Mouse (Mus musculus): ENCODE data around the gene Pzp. TPM values are rescaled to one million over a fixed set of nuclear protein-coding genes. Genes with fewer than 3 reads are reported as not detected.

The Pzp gene
- polyA plus RNA-seq, 1 experiment from 2014 or later, result not detected

Other genes with a start within 250 kb of the Pzp start
- gene Tead4, start 225.9 kb downstream of the Pzp start, polyA plus RNA-seq (2016; fragmentation: Nextera tagmentation; extraction: Ambion mirVana), result 2.4 and 3.6 TPM in 2 replicates
- 29.1 and 29.3 TPM in 2 replicates for gene Tulp3, start 170.9 kb downstream of the Pzp start, polyA plus RNA-seq (2016; fragmentation: Nextera tagmentation; extraction: Ambion mirVana)
- gene Rhno1, start 163.8 kb downstream of the Pzp start, polyA plus RNA-seq (2016; fragmentation: Nextera tagmentation; extraction: Ambion mirVana), result 160 and 166 TPM in 2 replicates
- 43.8 and 45.1 TPM in 2 replicates for gene Foxm1, start 163.8 kb downstream of the Pzp start, polyA plus RNA-seq (2016; fragmentation: Nextera tagmentation; extraction: Ambion mirVana)
- 0.42 and 0.85 TPM in 2 replicates for gene Tex52, start 151.3 kb downstream of the Pzp start, polyA plus RNA-seq (2016; fragmentation: Nextera tagmentation; extraction: Ambion mirVana)
- gene Gm44596, start 151.2 kb downstream of the Pzp start, polyA plus RNA-seq (2016; fragmentation: Nextera tagmentation; extraction: Ambion mirVana), result not detected in 2 replicates
- 3.6 and 3.7 TPM in 2 replicates for gene Nrip2, start 127.4 kb downstream of the Pzp start, polyA plus RNA-seq (2016; fragmentation: Nextera tagmentation; extraction: Ambion mirVana)
- gene Itfg2, start 101.8 kb downstream of the Pzp start, polyA plus RNA-seq (2016; fragmentation: Nextera tagmentation; extraction: Ambion mirVana), result 38.4 and 40.0 TPM in 2 replicates
- 502 TPM in 2 replicates for gene Fkbp4, start 88.0 kb downstream of the Pzp start, polyA plus RNA-seq (2016; fragmentation: Nextera tagmentation; extraction: Ambion mirVana)
- 0.59 and 0.65 TPM in 2 replicates for gene A2ml1, start 54.9 kb upstream of the Pzp start, polyA plus RNA-seq (2016; fragmentation: Nextera tagmentation; extraction: Ambion mirVana)
- gene Klrb1a, start 96.8 kb upstream of the Pzp start, polyA plus RNA-seq (2016; fragmentation: Nextera tagmentation; extraction: Ambion mirVana), result not detected in 2 replicates
- not detected in 2 replicates for gene Clec2h, start 135.7 kb upstream of the Pzp start, polyA plus RNA-seq (2016; fragmentation: Nextera tagmentation; extraction: Ambion mirVana)
- gene Klrb1, start 196.3 kb upstream of the Pzp start, polyA plus RNA-seq (2016; fragmentation: Nextera tagmentation; extraction: Ambion mirVana), result not detected in 2 replicates